Mouse (Mus musculus) forebrain, embryonic 11.5 days (tissue): ENCODE results near the gene Acyp2. TPM values are rescaled to one million over a fixed set of nuclear protein-coding genes. Genes with fewer than 3 reads are reported as not detected.
"Not testable (repeated sequence)": the region's sequence is repeated elsewhere in the genome, so short reads cannot be mapped to it uniquely, and the experiment has no call there.

Source experiments
- ATAC-seq: fragments of 200-750 bp; cut with Nextera tagmentation; replicated peaks from 2 replicates; pipeline ENCODE4 v1.8.0; 2017; ENCODE audit warnings: moderate TSS enrichment; ENCODE audit not compliant: low FRiP score
- DNase-seq: peaks from one replicate; pipeline ENCODE4 v3.0.0-alpha.2; 2017; ENCODE audit warnings: low spot score
- H3K27ac ChIP-seq: fragments of 300-500 bp; sonication (generic); 2 replicates; pipeline ENCODE4 v1.5.1; 2014; ENCODE audit warnings: low read depth, low read length
- H3K27me3 ChIP-seq: fragments of 300-500 bp; sonication (generic); 2 replicates; pipeline ENCODE4 v1.6.1; 2014; ENCODE audit warnings: mild to moderate bottlenecking, low read length, mixed read lengths; ENCODE audit not compliant: control insufficient read depth, insufficient read depth
- H3K36me3 ChIP-seq: fragments of 300-500 bp; sonication (generic); 2 replicates; pipeline ENCODE4 v1.6.1; 2014; ENCODE audit warnings: mild to moderate bottlenecking, low read length, moderate library complexity, mixed read lengths; ENCODE audit not compliant: control insufficient read depth, insufficient read depth
- H3K4me1 ChIP-seq: fragments of 300-500 bp; sonication (generic); replicated peaks from 2 replicates; pipeline ENCODE4 v1.6.1; 2014; ENCODE audit warnings: low read length, mixed read lengths; ENCODE audit not compliant: control insufficient read depth, insufficient read depth
- H3K4me2 ChIP-seq: fragments of 300-500 bp; sonication (generic); 2 replicates; pipeline ENCODE4 v1.6.1; 2014; ENCODE audit warnings: low read depth, mild to moderate bottlenecking, low read length, moderate library complexity, mixed read lengths; ENCODE audit not compliant: severe bottlenecking
- H3K4me3 ChIP-seq: fragments of 300-500 bp; sonication (generic); 2 replicates; pipeline ENCODE4 v1.5.1; 2014; ENCODE audit warnings: low read depth, low read length
- H3K9ac ChIP-seq: fragments of 300-500 bp; sonication (generic); 2 replicates; pipeline ENCODE4 v1.6.1; 2014; ENCODE audit warnings: low read length
- H3K9me3 ChIP-seq: fragments of 300-500 bp; sonication (generic); 2 replicates; pipeline ENCODE4 v1.6.1; 2016; ENCODE audit warnings: low read length, mixed read lengths; ENCODE audit not compliant: control insufficient read depth
- WGBS: fragments of 180-500 bp; shearing (Covaris S2); extraction: QIAGEN DNeasy Blood & Tissue Kit; methylation state at CpG from one replicate; pipeline ENCODE4 v1.1.7; 2014; 5-methylcytosine and 5-hydroxymethylcytosine counted together
- polyA plus RNA-seq: library from polyadenylated mRNA; unstranded; fragments of >200 nt; fragmentation: Nextera tagmentation; extraction: Ambion mirVana; gene quantifications from 2 replicates; pipeline ENCODE4 v1.2.1, GENCODE M21; 2014

Acyp2 gene
- polyA plus RNA-seq, 1 experiment from 2014 or later, result 6.1 TPM

DNA sequence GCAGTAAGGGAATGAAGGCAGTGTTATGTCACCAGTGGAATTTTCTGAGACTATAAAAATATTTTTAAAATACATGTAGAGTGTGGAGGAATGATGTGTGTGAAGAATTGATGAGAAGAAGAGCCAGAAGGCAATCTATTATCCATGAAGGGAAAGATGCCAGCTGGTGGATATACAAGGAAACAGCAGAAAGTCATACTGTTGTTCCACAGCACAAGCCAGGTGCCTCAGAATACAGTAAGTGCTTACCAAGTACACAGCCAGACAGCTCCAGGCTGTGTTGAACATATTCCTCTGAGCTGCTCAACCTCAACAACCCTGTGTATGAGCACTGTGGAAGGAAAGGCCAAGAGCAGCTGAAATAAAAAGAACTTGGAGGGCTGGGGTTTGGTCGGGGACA lies 13.7 kb downstream of the Acyp2 start:
- WGBS, result 85% methylated on average over 1 of the region's 1 CpGs
- H3K4me3 ChIP-seq, result no peak overlapping the region
- ATAC-seq (no peak), DNase-seq (no peak)
- no peak overlapping the region for H3K4me2 ChIP-seq
- H3K27me3 ChIP-seq, result no peaks in the 10 kb centered on the region
- no peak overlapping the region for H3K9ac ChIP-seq
- H3K4me1 ChIP-seq, result no peaks in the 10 kb centered on the region
- no peaks in the 10 kb centered on the region for H3K36me3 ChIP-seq
- H3K27ac ChIP-seq, result no peak overlapping the region
- no peaks in the 10 kb centered on the region for H3K9me3 ChIP-seq

- Histone ChIP-seq H3K4me3 (no peak overlapping the region), H3K9ac (no peak overlapping the region), H3K27me3 (no peaks in the 10 kb centered on the region), H3K9me3 (no peaks in the 10 kb centered on the region), H3K36me3 (no peaks in the 10 kb centered on the region), H3K27ac (no peak overlapping the region), H3K4me1 (no peaks in the 10 kb centered on the region), H3K4me2 (no peak overlapping the region)
- no peak for DNase-seq
- ATAC-seq, result no peak
- 83% methylated on average over 6 of the region's 6 CpGs for WGBS
These were observed 18.9 kb downstream of the Acyp2 start for GRCm38 (mm10) chr11:30630514-30630913.

- Histone ChIP-seq H3K27me3 (no peaks in the 10 kb centered on the region), H3K9ac (no peak overlapping the region), H3K9me3 (no peaks in the 10 kb centered on the region), H3K36me3 (no peaks in the 10 kb centered on the region), H3K4me2 (no peak overlapping the region), H3K4me1 (no peaks in the 10 kb centered on the region), H3K27ac (no peak overlapping the region), H3K4me3 (no peak overlapping the region)
- 93% methylated on average over 2 of the region's 2 CpGs for WGBS
- ATAC-seq (no peak), DNase-seq (no peak)
These were observed 26.2 kb downstream of the Acyp2 start for GRCm38 (mm10) chr11:30623218-30623617.

DNA sequence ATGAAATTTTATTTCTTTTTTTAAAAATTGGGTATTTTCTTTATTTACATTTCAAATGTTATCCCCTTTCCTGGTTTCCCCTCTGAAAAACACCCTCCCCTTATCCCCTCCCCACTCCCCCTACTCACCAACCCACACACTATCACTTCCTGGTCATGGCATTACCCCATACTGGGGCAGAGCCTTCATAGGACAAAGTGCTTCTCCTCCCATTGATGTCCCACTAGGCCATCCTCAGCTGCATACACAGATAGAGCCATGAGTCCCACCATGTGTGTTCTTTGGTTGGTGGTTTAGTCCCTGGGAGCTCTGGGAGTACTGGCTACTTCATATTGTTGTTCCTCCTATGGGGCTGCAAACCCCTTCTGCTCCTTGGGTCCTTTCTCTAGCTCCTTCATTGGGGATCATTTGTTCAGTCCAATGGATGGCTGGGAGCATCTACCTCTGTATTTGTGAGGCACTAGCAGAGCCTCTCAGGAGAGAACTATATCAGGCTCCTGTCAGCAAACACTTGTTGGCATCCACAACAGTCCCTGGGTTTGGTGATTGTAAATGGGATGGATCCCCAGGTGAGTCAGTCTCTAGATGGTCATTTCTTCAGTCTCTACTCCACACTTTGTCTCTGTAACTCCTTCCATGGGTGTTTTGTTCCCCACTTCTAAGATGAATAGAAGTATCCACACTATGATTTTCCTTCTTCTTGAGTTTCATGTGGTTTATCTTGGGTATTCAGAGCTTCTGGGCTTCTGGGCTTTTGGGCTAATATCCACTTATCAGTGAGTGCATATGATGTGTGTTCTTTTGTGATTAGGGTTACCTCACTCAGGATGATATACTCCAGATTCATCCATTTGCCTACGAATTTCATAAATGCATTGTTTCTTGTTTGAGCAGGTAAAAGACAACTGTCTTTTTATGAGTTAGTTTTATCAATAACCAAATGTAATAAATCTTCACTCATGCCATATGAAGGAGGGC lies 27.7 kb downstream of the Acyp2 start:
- not testable (repeated sequence) for H3K4me2 ChIP-seq, H3K4me1 ChIP-seq, H3K4me3 ChIP-seq, H3K9ac ChIP-seq, ATAC-seq, H3K27ac ChIP-seq, DNase-seq, H3K9me3 ChIP-seq, H3K27me3 ChIP-seq, H3K36me3 ChIP-seq
- WGBS, result 87% methylated on average over 1 of the region's 1 CpGs

GRCm38 (mm10) chr11:30618235-30618634 lies 31.2 kb downstream of the Acyp2 start:
- no peaks in the 10 kb centered on the region for H3K4me1 ChIP-seq
- no peak overlapping the region for H3K27ac ChIP-seq
- DNase-seq, result no peak
- no peak overlapping the region for H3K4me3 ChIP-seq
- H3K9me3 ChIP-seq, result no peaks in the 10 kb centered on the region
- H3K4me2 ChIP-seq, result no peak overlapping the region
- H3K27me3 ChIP-seq, result no peaks in the 10 kb centered on the region
- ATAC-seq, result no peak
- 63% methylated on average over 4 of the region's 4 CpGs for WGBS
- H3K9ac ChIP-seq, result no peak overlapping the region
- no peaks in the 10 kb centered on the region for H3K36me3 ChIP-seq

- Histone ChIP-seq H3K9ac (no peak overlapping the region), H3K27ac (no peak overlapping the region), H3K4me1 (no peaks in the 10 kb centered on the region), H3K4me2 (no peak overlapping the region), H3K36me3 (no peaks in the 10 kb centered on the region), H3K9me3 (no peaks in the 10 kb centered on the region), H3K27me3 (no peaks in the 10 kb centered on the region), H3K4me3 (no peak overlapping the region)
- WGBS, result 38% methylated on average over 2 of the region's 2 CpGs
- ATAC-seq (no peak), DNase-seq (no peak)
These were observed 31.8 kb downstream of the Acyp2 start for GRCm38 (mm10) chr11:30617571-30618097.

DNA sequence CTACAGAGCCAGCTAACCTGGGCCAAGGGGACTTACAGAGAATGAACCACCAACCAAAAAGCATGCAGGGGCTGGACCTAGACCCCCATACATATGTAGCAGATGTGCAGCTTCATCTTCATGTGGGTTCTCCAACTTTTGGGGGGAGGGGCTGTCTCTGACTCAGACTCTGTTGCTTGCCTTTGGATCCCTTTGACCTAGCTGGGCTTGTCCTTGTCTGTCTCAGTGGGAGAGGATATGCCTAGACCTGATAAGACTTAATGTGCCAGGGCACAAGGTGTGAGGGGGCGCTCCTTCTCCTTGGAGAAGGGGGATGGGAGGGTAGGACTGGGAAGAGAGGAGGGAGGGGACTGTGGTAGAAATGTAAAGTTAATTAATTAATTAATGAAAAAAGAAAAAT lies 33.4 kb downstream of the Acyp2 start:
- Histone ChIP-seq H3K4me2 (no peak overlapping the region), H3K4me3 (no peak overlapping the region), H3K9ac (no peak overlapping the region), H3K36me3 (no peaks in the 10 kb centered on the region), H3K4me1 (no peaks in the 10 kb centered on the region), H3K9me3 (no peaks in the 10 kb centered on the region), H3K27me3 (no peaks in the 10 kb centered on the region), H3K27ac (no peak overlapping the region)
- 92% methylated on average over 1 of the region's 1 CpGs for WGBS
- no peak for DNase-seq
- no peak for ATAC-seq

DNA sequence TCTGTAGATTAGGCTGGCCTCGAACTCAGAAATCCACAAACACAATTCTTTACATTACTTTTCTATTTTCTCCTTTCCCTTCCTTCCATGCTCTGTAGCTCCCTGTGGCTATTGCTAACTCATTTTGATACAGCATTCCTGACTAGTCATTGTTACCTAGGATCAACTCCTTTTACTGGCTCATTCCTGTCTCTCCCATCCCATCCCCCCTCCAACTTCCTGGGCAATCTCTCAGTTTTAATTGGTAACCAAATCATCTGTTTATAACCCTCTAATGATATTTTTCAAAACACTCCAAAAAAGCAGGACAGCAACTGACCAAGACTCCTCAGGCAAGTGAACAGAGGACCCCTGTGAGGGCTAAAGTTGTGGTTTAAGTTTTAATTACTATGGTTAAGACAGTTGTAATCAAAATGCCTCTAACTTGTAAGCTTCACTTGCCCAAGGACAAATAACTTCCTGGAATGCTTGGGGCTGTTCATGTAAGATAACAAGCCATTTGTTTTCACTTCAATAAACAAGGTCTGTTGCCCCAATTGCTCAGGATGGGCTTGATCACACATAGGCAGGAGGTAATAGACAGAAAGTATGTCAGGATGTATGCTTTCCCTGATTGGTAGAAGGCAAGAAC lies 35.4 kb downstream of the Acyp2 start:
- no peak overlapping the region for H3K4me2 ChIP-seq
- no peak overlapping the region for H3K27ac ChIP-seq
- 70% methylated on average over 1 of the region's 1 CpGs for WGBS
- DNase-seq (no peak), ATAC-seq (no peak)
- no peaks in the 10 kb centered on the region for H3K9me3 ChIP-seq
- no peaks in the 10 kb centered on the region for H3K36me3 ChIP-seq
- no peak overlapping the region for H3K9ac ChIP-seq
- H3K27me3 ChIP-seq, result no peaks in the 10 kb centered on the region
- H3K4me1 ChIP-seq, result no peaks in the 10 kb centered on the region
- H3K4me3 ChIP-seq, result no peak overlapping the region
